Mouse (Mus musculus) ES-E14 (cell line): ENCODE measurements around the gene Dach2.

Experiments
- HCFC1 ChIP-seq: IDR thresholded peaks from 2 replicates; pipeline ENCODE4 v1.6.1; 2012; ENCODE audit warnings: low read length, inconsistent platforms, borderline replicate concordance; ENCODE audit not compliant: insufficient read depth
- MAFK ChIP-seq: IDR thresholded peaks from 2 replicates; pipeline ENCODE4 v1.6.1; 2014; ENCODE audit warnings: mild to moderate bottlenecking, low read depth, low read length, inconsistent platforms; ENCODE audit not compliant: insufficient read depth
- ZNF384 ChIP-seq: IDR thresholded peaks from 2 replicates; pipeline ENCODE4 v1.6.1; 2012; ENCODE audit warnings: low read depth, low read length, inconsistent platforms

GRCm38 (mm10) chrX:113712363-113712762 is 415.1 kb downstream of the Dach2 start:
- TF ChIP-seq MAFK (no peak), HCFC1 (no peak), ZNF384 (no peak)
